Mouse (Mus musculus): ENCODE measurements around the gene Efhd1. TPM values are rescaled to one million over a fixed set of nuclear protein-coding genes. Genes with fewer than 3 reads are reported as not detected.

Gene Efhd1
- polyA plus RNA-seq, 1 experiment from 2014 or later: 0.48 TPM

DNA sequence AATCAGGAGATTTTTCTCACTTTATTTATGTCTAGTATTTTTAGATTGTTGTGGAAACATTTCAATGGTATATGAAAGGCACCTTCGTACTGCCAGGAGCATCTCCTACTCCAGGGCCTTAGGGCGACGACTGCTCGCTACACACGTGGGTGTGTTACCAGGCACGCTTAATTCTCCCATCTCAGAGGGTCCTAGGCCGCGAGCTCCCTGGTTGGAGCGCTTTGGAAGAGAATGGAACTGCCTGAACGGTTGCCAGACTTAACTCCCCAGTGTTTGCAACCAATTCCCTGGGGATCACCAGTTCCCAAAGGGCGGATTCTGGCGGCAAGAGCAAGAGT, 398 bp upstream of the Efhd1 start:
- Histone ChIP-seq H3K4me3 (ENCODE audit: low read depth, low read length) (peak overlapping the region; percentile 49), H3K9me3 (replicated peaks; ENCODE audit: control insufficient read depth, low read length) (no peaks in the 10 kb centered on the region), H3K4me1 (ENCODE audit: control insufficient read depth, insufficient read depth, low read length) (peaks cover 9% of the 10 kb centered on the region), H3K4me2 (ENCODE audit: low read length) (peak overlapping the region; percentile 99), H3K27ac (ENCODE audit: low read depth, low read length) (no peak overlapping the region), H3K27me3 (replicated peaks; ENCODE audit: control insufficient read depth, insufficient read depth, low read length) (peaks cover 37% of the 10 kb centered on the region), H3K36me3 (ENCODE audit: control insufficient read depth, insufficient read depth, low read length) (no peaks in the 10 kb centered on the region), H3K9ac (ENCODE audit: low read length) (peak overlapping the region; percentile 62; the same call in 1 of the 2 replicates)
- peak; percentile 43 for ATAC-seq
- 2% methylated on average over 12 of the region's 12 CpGs for WGBS
- peak; percentile 54 for DNase-seq (ENCODE audit: low spot score)

DNA sequence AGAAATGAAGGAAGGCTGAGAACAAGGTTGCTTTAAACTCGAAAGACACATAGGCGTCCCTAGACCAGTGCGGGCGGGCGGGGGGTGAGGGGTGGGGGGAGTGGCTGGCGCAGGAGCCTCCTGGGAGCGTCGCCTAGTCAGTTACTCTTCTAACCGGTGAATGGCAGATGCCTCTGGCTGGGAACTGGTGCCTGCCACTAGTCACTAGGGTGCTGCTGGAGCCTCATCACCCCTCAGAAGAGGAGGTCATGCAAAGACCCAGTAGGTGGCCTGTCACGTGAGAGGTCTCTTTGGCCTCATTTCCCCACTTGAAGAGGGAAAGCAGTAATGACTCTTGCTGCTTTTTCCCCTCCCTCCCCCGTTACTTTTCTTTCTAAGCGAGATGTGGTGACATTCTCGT, 1.0 kb downstream of the Efhd1 start:
- no peak for ATAC-seq
- peak overlapping the region; percentile 49 for H3K4me3 ChIP-seq (ENCODE audit: low read depth, low read length)
- peaks cover 37% of the 10 kb centered on the region for H3K27me3 ChIP-seq (replicated peaks; ENCODE audit: control insufficient read depth, insufficient read depth, low read length)
- H3K4me2 ChIP-seq (ENCODE audit: low read length): peak overlapping the region; percentile 99
- H3K27ac ChIP-seq (ENCODE audit: low read depth, low read length): no peak overlapping the region
- H3K36me3 ChIP-seq (ENCODE audit: control insufficient read depth, insufficient read depth, low read length): no peaks in the 10 kb centered on the region
- no peak for DNase-seq (ENCODE audit: low spot score)
- under 1% methylated on average over 13 of the region's 13 CpGs for WGBS
- H3K4me1 ChIP-seq (ENCODE audit: control insufficient read depth, insufficient read depth, low read length): peaks cover 11% of the 10 kb centered on the region
- peak overlapping the region; percentile 62; the same call in 1 of the 2 replicates for H3K9ac ChIP-seq (ENCODE audit: low read length)
- H3K9me3 ChIP-seq (replicated peaks; ENCODE audit: control insufficient read depth, low read length): no peaks in the 10 kb centered on the region

DNA sequence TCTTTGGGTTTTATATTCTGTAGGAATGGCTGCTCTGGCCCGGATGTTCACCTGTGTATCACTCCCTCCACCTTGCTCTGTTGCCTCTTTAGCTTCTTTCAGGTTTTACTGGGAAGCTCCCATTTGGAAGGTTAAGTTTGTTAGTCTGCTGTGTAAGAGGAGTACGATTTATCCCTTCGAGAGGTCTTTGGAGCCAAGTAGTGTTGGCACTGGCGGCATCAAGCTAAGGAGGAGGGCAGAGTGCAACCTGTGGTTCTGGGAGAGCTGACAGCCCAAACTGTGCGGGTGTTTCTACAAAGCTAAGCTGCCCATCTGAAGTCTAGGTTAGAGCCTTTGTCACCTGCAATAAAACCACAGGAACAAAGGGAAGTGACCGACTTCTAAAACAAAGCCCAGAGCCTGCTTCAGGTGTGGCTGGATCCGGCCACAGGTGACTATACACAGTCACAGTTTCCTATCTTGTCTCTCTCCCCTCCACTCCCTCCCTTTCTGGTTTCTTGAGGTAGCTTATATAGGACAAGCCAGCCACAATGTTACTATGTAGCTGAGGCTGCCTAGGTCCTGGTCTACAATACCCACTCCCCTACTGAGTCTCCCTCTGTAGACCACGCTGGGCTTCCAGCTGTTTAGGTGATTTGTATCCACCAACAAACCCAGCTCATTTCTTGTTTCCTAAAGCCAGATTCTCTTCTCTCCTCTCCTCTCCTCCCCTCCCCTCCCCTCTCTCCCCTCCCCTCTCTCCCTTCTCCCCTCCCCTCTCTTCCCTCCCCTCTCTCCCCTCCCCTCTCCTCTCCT, 2.3 kb downstream of the Efhd1 start:
- Histone ChIP-seq H3K4me2 (ENCODE audit: low read length) (no peak overlapping the region), H3K36me3 (ENCODE audit: control insufficient read depth, insufficient read depth, low read length) (no peaks in the 10 kb centered on the region), H3K4me3 (ENCODE audit: low read depth, low read length) (no peak overlapping the region), H3K27ac (ENCODE audit: low read depth, low read length) (no peak overlapping the region), H3K4me1 (ENCODE audit: control insufficient read depth, insufficient read depth, low read length) (peaks cover 12% of the 10 kb centered on the region), H3K9ac (ENCODE audit: low read length) (no peak overlapping the region), H3K27me3 (replicated peaks; ENCODE audit: control insufficient read depth, insufficient read depth, low read length) (peaks cover 37% of the 10 kb centered on the region), H3K9me3 (replicated peaks; ENCODE audit: control insufficient read depth, low read length) (no peaks in the 10 kb centered on the region)
- ATAC-seq (no peak), DNase-seq (ENCODE audit: low spot score) (no peak)
- WGBS: 35% methylated on average over 8 of the region's 8 CpGs

- Histone ChIP-seq H3K27me3 (replicated peaks; ENCODE audit: control insufficient read depth, insufficient read depth, low read length) (peaks cover 19% of the 10 kb centered on the region), H3K4me3 (ENCODE audit: low read depth, low read length) (no peak overlapping the region), H3K9me3 (replicated peaks; ENCODE audit: control insufficient read depth, low read length) (no peaks in the 10 kb centered on the region), H3K4me2 (ENCODE audit: low read length) (no peak overlapping the region), H3K9ac (ENCODE audit: low read length) (no peak overlapping the region), H3K36me3 (ENCODE audit: control insufficient read depth, insufficient read depth, low read length) (no peaks in the 10 kb centered on the region), H3K27ac (ENCODE audit: low read depth, low read length) (no peak overlapping the region), H3K4me1 (ENCODE audit: control insufficient read depth, insufficient read depth, low read length) (peaks cover 3% of the 10 kb centered on the region; the same call in 1 of the 2 replicates)
- peak; percentile 57 for DNase-seq (ENCODE audit: low spot score)
- WGBS: 19% methylated on average over 3 of the region's 3 CpGs
- no peak for ATAC-seq
Observed at GRCm38 (mm10) chr1:87270204-87270603, 6.0 kb downstream of the Efhd1 start.

GRCm38 (mm10) chr1:87270641-87271467, 6.7 kb downstream of the Efhd1 start:
- Histone ChIP-seq H3K4me1 (ENCODE audit: control insufficient read depth, insufficient read depth, low read length) (peaks cover 3% of the 10 kb centered on the region; the same call in 1 of the 2 replicates), H3K27me3 (replicated peaks; ENCODE audit: control insufficient read depth, insufficient read depth, low read length) (peaks cover 17% of the 10 kb centered on the region), H3K36me3 (ENCODE audit: control insufficient read depth, insufficient read depth, low read length) (no peaks in the 10 kb centered on the region), H3K9ac (ENCODE audit: low read length) (no peak overlapping the region), H3K4me3 (ENCODE audit: low read depth, low read length) (no peak overlapping the region), H3K27ac (ENCODE audit: low read depth, low read length) (0 out of 2 replicates have a peak overlapping the region, but pooled peaks have one; percentile 18), H3K4me2 (ENCODE audit: low read length) (no peak overlapping the region), H3K9me3 (replicated peaks; ENCODE audit: control insufficient read depth, low read length) (no peaks in the 10 kb centered on the region)
- 10% methylated on average over 18 of the region's 20 CpGs for WGBS
- ATAC-seq (no peak), DNase-seq (ENCODE audit: low spot score) (peak; percentile 43)

DNA sequence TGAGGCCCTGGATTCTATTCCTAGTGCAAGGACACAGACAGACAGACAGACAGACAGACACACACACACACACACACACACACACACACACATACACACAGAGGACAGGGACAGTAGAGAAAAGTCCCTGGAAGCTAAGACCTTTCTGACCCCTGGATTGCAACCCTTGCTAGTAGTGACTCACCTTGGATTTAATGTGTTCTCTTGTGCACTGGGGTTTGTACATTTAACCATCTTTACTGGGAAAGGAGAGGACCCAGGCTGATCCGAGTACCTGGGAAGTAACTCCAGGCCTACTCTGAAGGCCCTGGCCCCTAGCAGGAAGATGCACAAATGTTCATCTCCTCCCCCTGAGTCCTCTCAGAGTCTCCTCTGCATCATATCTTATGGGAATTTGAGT, 7.4 kb downstream of the Efhd1 start:
- H3K27ac ChIP-seq (ENCODE audit: low read depth, low read length): no peak overlapping the region
- H3K4me3 ChIP-seq (ENCODE audit: low read depth, low read length): no peak overlapping the region
- H3K36me3 ChIP-seq (ENCODE audit: control insufficient read depth, insufficient read depth, low read length): no peaks in the 10 kb centered on the region
- no peaks in the 10 kb centered on the region for H3K9me3 ChIP-seq (replicated peaks; ENCODE audit: control insufficient read depth, low read length)
- H3K4me1 ChIP-seq (ENCODE audit: control insufficient read depth, insufficient read depth, low read length): peaks cover 3% of the 10 kb centered on the region; the same call in 1 of the 2 replicates
- no peak overlapping the region for H3K9ac ChIP-seq (ENCODE audit: low read length)
- H3K4me2 ChIP-seq (ENCODE audit: low read length): no peak overlapping the region
- 86% methylated on average over 1 of the region's 1 CpGs for WGBS
- DNase-seq (ENCODE audit: low spot score) (no peak), ATAC-seq (no peak)
- peaks cover 10% of the 10 kb centered on the region for H3K27me3 ChIP-seq (replicated peaks; ENCODE audit: control insufficient read depth, insufficient read depth, low read length)

DNA sequence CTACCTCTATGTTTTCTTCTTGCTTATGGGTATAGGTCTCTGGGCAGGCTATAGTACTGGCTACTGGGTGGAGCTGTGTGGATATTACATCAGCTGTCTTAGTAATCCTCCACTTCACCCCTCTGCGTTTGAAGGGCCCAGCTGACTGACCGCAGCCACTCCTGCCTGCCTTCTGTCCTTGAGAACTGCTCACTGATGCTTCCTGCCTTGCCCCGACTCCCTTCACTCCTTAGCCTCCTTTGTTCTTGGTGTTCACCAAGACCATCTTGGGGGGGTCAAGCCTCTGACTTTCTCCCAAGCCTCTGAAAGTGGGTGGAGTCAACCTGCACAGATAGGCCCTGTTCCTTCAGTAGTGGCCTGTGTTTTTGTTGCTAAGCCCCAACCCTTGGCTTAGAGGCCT, 8.3 kb downstream of the Efhd1 start:
- 68% methylated on average over 3 of the region's 3 CpGs for WGBS
- no peak overlapping the region for H3K4me3 ChIP-seq (ENCODE audit: low read depth, low read length)
- no peak for ATAC-seq
- H3K27me3 ChIP-seq (replicated peaks; ENCODE audit: control insufficient read depth, insufficient read depth, low read length): peaks cover 5% of the 10 kb centered on the region
- H3K36me3 ChIP-seq (ENCODE audit: control insufficient read depth, insufficient read depth, low read length): no peaks in the 10 kb centered on the region
- no peak overlapping the region for H3K4me2 ChIP-seq (ENCODE audit: low read length)
- H3K9me3 ChIP-seq (replicated peaks; ENCODE audit: control insufficient read depth, low read length): no peaks in the 10 kb centered on the region
- DNase-seq (ENCODE audit: low spot score): no peak
- H3K27ac ChIP-seq (ENCODE audit: low read depth, low read length): no peak overlapping the region
- H3K9ac ChIP-seq (ENCODE audit: low read length): no peak overlapping the region
- H3K4me1 ChIP-seq (ENCODE audit: control insufficient read depth, insufficient read depth, low read length): peaks cover 3% of the 10 kb centered on the region; the same call in 1 of the 2 replicates

DNA sequence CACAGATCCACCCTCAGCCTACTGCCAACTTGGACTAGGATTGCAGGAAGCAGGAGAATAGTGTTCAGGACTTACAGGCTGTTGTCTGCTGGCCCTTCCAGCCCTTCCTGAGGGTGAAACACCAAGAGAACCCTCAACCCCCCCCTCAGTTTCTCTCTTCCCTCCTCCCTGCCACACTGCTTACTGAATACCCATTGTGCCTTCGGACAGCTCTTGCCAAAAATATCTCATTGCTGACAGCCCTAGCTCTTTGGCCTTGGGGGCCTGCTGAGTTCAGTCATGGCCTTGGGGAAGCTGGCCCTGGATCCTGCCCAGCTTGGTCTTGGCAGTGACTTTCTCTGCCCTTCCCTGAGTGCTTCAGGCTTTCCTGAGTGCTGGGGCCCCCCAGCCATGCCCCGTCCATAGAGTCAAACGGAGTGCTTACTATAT, 9.4 kb downstream of the Efhd1 start:
- Histone ChIP-seq H3K4me2 (ENCODE audit: low read length) (no peak overlapping the region), H3K27ac (ENCODE audit: low read depth, low read length) (no peak overlapping the region), H3K9ac (ENCODE audit: low read length) (no peak overlapping the region), H3K36me3 (ENCODE audit: control insufficient read depth, insufficient read depth, low read length) (no peaks in the 10 kb centered on the region), H3K4me1 (ENCODE audit: control insufficient read depth, insufficient read depth, low read length) (peaks cover 3% of the 10 kb centered on the region; the same call in 1 of the 2 replicates), H3K9me3 (replicated peaks; ENCODE audit: control insufficient read depth, low read length) (no peaks in the 10 kb centered on the region), H3K27me3 (replicated peaks; ENCODE audit: control insufficient read depth, insufficient read depth, low read length) (no peaks in the 10 kb centered on the region), H3K4me3 (ENCODE audit: low read depth, low read length) (no peak overlapping the region)
- 57% methylated on average over 3 of the region's 3 CpGs for WGBS
- DNase-seq (ENCODE audit: low spot score): peak; percentile 42
- ATAC-seq: no peak

All from forebrain, embryonic 14.5 days (tissue).